Mouse (Mus musculus): ENCODE measurements around the gene Selenom.

- TF ChIP-seq CTCF (IDR thresholded peaks at IDR 0.05; ENCODE audit: insufficient read depth, low read length) (no peak), POLR2A (IDR thresholded peaks at IDR 0.05; ENCODE audit: borderline replicate concordance, extremely low read depth, low read depth, low read length) (no peak)
Observed at GRCm38 (mm10) chr11:3533406-3533932, 19.0 kb downstream of the Selenom start.

Measured in lung, adult 2 months (tissue).